Mouse (Mus musculus): ENCODE measurements at regions not wholly inside any gene's neighbourhood (a gene's known extent, or its start where the extent isn't known, plus 50 kb on each side); places are given as distances from the start of the nearest gene placed in this dataset.
"Not testable (repeated sequence)": the region's sequence is repeated elsewhere in the genome, so short reads cannot be mapped to it uniquely, and the experiment has no call there.

GRCm38 (mm10) chr2:81848836-81849410 lies 204.1 kb upstream of the Zfp804a start:
- Histone ChIP-seq H3K4me2 (ENCODE audit: low read depth, low read length) (no peak overlapping the region), H3K4me3 (ENCODE audit: low read length) (no peak overlapping the region), H3K4me1 (ENCODE audit: control insufficient read depth, insufficient read depth, low read length) (no peaks in the 10 kb centered on the region), H3K9me3 (ENCODE audit: control insufficient read depth, low read length) (no peaks in the 10 kb centered on the region), H3K36me3 (ENCODE audit: control insufficient read depth, insufficient read depth, low read length) (no peaks in the 10 kb centered on the region), H3K27ac (ENCODE audit: low read length) (no peak overlapping the region), H3K9ac (ENCODE audit: low read depth, low read length) (no peak overlapping the region), H3K27me3 (replicated peaks; ENCODE audit: control insufficient read depth, insufficient read depth, low read length) (no peaks in the 10 kb centered on the region)
- WGBS, result 28% methylated on average over 4 of the region's 4 CpGs
- no peak for ATAC-seq

GRCm38 (mm10) chr2:81849927-81850326 lies 203.1 kb upstream of the Zfp804a start:
- WGBS, result 65% methylated on average over 4 of the region's 4 CpGs
- H3K27me3 ChIP-seq (replicated peaks; ENCODE audit: control insufficient read depth, insufficient read depth, low read length), result no peaks in the 10 kb centered on the region
- no peak overlapping the region for H3K27ac ChIP-seq (ENCODE audit: low read length)
- no peak for ATAC-seq
- no peaks in the 10 kb centered on the region for H3K9me3 ChIP-seq (ENCODE audit: control insufficient read depth, low read length)
- no peak overlapping the region for H3K4me3 ChIP-seq (ENCODE audit: low read length)
- H3K4me1 ChIP-seq (ENCODE audit: control insufficient read depth, insufficient read depth, low read length), result no peaks in the 10 kb centered on the region
- no peak overlapping the region for H3K9ac ChIP-seq (ENCODE audit: low read depth, low read length)
- no peaks in the 10 kb centered on the region for H3K36me3 ChIP-seq (ENCODE audit: control insufficient read depth, insufficient read depth, low read length)
- H3K4me2 ChIP-seq (ENCODE audit: low read depth, low read length), result no peak overlapping the region

GRCm38 (mm10) chr2:81885438-81885837 lies 167.6 kb upstream of the Zfp804a start:
- 70% methylated on average over 1 of the region's 1 CpGs for WGBS
- H3K4me3 ChIP-seq (ENCODE audit: low read length), result no peak overlapping the region
- no peak overlapping the region for H3K27ac ChIP-seq (ENCODE audit: low read length)
- H3K9ac ChIP-seq (ENCODE audit: low read depth, low read length), result no peak overlapping the region
- no peaks in the 10 kb centered on the region for H3K9me3 ChIP-seq (ENCODE audit: control insufficient read depth, low read length)
- H3K4me1 ChIP-seq (ENCODE audit: control insufficient read depth, insufficient read depth, low read length), result no peaks in the 10 kb centered on the region
- H3K36me3 ChIP-seq (ENCODE audit: control insufficient read depth, insufficient read depth, low read length), result no peaks in the 10 kb centered on the region
- H3K27me3 ChIP-seq (replicated peaks; ENCODE audit: control insufficient read depth, insufficient read depth, low read length), result no peaks in the 10 kb centered on the region
- no peak overlapping the region for H3K4me2 ChIP-seq (ENCODE audit: low read depth, low read length)
- ATAC-seq, result no peak

GRCm38 (mm10) chr2:81892570-81892969 lies 160.5 kb upstream of the Zfp804a start:
- not testable (repeated sequence) for H3K9ac ChIP-seq (ENCODE audit: low read depth, low read length); H3K4me3 ChIP-seq (ENCODE audit: low read length); H3K4me2 ChIP-seq (ENCODE audit: low read depth, low read length); H3K27ac ChIP-seq (ENCODE audit: low read length); H3K36me3 ChIP-seq (ENCODE audit: control insufficient read depth, insufficient read depth, low read length); H3K4me1 ChIP-seq (ENCODE audit: control insufficient read depth, insufficient read depth, low read length); H3K9me3 ChIP-seq (ENCODE audit: control insufficient read depth, low read length); H3K27me3 ChIP-seq (replicated peaks; ENCODE audit: control insufficient read depth, insufficient read depth, low read length)
- ATAC-seq, result peak; percentile 97
- WGBS, result 23% methylated on average over 7 of the region's 7 CpGs

GRCm38 (mm10) chr2:81939360-81939759 lies 113.7 kb upstream of the Zfp804a start:
- Histone ChIP-seq H3K4me2 (ENCODE audit: low read depth, low read length) (no peak overlapping the region), H3K36me3 (ENCODE audit: control insufficient read depth, insufficient read depth, low read length) (no peaks in the 10 kb centered on the region), H3K4me3 (ENCODE audit: low read length) (no peak overlapping the region), H3K9ac (ENCODE audit: low read depth, low read length) (no peak overlapping the region), H3K27ac (ENCODE audit: low read length) (no peak overlapping the region), H3K9me3 (ENCODE audit: control insufficient read depth, low read length) (no peaks in the 10 kb centered on the region), H3K4me1 (ENCODE audit: control insufficient read depth, insufficient read depth, low read length) (no peaks in the 10 kb centered on the region), H3K27me3 (replicated peaks; ENCODE audit: control insufficient read depth, insufficient read depth, low read length) (no peaks in the 10 kb centered on the region)
- WGBS, result 71% methylated on average over 3 of the region's 3 CpGs
- ATAC-seq, result no peak
